Mouse (Mus musculus) layer of hippocampus, adult 8-10 months (tissue): ENCODE results near the gene Net1. TPM values are rescaled to one million over a fixed set of nuclear protein-coding genes. Genes with fewer than 3 reads are reported as not detected.
A peak's percentile ranks its signal among the peaks of the same experiment; 100 is the strongest.
"Not testable (repeated sequence)": the region's sequence is repeated elsewhere in the genome, so short reads cannot be mapped to it uniquely, and the experiment has no call there.

ENCODE experiments used
- DNase-seq, 2 experiments: peaks; one replicate each; pipeline ENCODE4 v3.0.0; 2022; ENCODE audit warnings: low spot score in 2 of 2
- total RNA-seq, 4 experiments: library from RNA; stranded (reverse); gene quantifications; 2 replicates each; pipeline ENCODE4 v1.2.4; 2022

Gene Net1
- total RNA-seq, 4 experiments from 2014 or later, result 35.6 to 49.4 (median 41.1) TPM

DNA sequence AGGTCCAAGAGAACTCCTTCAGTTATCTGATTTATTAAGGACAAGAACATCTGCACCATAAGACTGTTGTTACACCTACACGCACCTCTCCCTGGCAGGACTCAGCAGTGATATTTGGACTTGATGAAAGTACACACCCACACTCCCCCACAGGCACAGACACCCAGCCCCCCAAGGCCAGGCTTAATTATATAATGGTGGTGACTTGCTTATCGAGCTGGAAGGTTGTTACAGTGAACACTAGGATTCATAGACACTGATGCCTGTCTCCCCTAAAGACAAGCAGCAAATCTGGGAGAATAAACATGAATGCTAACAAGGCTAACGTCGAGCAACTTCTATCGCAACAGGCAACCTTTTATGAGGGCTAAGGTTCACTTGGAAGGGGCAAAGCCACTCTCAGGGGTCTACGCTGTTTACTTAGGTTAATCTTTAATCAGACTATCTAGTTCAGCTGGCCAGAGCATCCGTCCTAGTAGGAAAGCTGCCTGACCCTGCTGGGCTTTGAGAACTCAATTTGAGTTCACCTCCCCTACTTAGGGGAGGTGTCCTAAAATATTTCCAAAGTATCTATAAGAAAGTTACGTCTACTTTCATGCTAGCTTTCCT lies 26.4 kb downstream of the Net1 start:
- no peak for DNase-seq

DNA sequence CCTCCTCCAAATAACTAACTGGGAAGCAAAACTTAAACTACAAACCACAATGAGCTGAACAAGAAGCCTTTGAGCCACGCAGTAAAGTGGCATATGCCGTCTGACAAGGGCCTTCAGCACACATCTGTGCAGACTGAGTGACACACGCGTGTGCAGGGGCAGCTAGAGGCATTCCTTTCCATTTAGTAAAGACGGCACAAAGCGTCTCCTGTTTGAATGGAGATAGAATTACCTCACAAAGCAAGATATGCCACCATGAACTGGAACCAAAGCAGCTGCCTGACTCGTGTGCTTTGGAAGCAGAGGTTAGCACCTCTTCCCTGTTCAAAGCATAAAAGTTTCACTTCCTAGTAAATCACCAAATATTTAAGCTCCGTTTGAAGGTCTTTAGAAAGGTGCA lies 28.0 kb downstream of the Net1 start:
- no peak for DNase-seq

DNA sequence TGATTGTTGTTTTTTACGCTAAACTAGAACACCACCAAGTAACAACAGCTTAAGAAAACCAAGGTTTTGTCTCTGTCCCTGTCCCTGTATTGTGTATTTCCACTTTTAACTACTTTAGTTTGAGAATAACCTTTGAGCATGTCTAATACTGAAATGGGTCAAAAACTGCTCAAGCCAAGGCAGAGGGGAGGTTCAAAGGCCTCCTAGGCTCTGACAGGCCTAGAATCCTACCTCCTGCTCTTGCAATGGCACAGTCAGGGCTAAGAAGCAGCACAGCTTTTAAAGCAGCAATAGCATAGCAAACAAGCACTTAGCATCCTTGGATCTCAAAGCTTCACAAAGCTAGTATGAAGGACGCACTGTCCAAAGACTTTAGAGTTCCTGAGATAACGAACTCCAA lies 28.9 kb downstream of the Net1 start:
- DNase-seq, result no peak

DNA sequence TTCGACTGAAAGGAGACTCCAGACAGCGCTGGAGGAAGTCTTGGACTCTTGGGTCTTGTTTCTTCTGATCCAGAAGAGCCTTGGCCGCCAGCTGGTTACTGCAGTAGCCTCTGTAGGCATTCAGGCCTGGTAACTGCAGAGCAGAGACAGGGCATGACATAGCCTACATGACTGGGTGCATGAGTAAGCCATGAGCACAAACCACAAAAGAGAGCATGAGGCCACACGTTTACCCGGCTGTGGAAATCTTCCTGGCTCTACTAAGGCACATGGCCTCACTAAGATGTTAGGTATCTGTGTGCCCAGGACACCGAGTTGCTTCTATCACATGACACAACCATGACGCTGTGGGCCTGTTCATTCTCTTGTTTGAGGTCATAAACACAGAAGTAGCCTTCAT lies 31.4 kb downstream of the Net1 start:
- DNase-seq, result no peak

DNA sequence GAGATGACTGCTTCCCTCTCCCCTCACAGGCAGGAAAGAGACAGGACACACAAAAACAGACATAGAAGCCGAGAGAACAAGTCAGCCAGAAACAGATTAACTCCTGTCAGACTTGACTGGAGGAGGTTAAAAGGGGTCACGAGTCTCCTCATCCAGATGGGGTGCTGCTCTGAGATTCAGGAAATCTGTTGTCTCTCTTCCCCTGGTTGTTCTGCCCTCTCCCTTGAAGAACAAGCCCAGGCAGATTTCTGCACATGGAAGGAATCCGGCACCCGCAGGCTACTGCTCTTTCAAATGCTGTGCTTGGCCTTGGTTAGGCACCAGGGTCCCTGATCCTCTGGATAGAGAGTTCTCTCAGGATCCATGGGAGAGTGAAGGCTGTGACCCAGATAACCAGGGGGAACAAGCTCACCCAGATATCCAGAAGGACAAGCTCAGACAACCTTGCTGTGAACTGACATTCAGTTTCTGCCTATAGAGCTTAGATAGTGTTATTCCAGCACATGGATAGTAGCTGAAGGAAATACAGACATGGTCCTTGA lies 40.3 kb downstream of the Net1 start:
- no peak for DNase-seq

DNA sequence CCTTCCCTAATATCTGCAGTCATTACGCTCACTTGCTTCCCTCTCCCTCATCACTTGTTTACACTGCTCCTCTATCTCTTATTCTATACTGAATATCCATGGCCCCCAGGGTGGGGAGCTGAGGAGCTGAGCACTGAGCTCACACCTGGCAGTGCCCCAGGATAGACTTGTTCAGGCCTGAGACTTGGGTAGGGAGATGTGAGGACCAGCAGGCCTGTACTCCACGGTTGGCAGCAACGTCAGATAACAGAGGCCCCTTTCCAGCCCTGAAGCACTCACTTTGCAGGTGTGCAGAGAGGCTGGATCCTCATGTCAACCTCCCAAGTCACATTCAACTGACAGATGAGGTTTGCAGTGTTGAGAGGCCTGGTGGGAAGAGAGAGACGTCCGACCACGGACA lies 40.8 kb downstream of the Net1 start:
- no peak for DNase-seq

DNA sequence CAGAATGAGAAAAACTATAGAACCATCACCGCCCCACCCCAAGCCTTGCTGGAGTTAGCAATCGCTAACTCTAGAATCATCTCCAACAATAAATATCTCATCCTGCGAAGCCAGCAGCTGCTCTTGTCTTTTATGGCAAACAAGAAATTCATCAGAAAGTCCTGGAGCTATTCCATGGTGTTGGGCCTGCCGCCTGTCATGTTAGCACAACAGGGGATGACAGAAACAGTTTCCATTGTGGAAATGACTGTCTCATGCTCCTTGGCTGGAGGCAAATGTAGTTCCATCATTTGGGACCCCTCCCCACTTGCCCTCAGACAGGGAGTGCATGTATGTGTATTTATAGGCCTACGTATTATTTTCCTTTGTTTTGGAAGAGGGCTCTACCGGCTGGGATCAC lies 41.6 kb downstream of the Net1 start:
- DNase-seq, result peak in 1 of 2 experiments; percentile 39

DNA sequence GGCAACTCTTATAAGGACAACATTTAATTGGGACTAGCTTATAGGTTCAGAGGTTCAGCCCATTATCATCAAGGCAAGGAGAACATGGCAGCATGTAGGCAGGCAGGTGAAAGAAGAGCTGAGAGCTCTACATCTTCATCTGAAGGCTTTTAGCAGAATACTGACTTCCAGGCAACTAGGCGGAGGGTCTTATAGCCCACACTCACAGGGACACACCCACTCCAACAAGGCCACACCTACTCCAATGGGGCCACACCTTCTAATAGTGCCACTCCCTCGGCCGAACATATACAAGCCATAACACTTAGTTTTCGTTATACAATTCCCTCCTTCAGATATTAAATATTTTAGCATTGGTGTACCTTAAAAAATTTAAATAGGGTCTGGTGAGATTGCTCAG lies 45.2 kb downstream of the Net1 start:
- no peak for DNase-seq

DNA sequence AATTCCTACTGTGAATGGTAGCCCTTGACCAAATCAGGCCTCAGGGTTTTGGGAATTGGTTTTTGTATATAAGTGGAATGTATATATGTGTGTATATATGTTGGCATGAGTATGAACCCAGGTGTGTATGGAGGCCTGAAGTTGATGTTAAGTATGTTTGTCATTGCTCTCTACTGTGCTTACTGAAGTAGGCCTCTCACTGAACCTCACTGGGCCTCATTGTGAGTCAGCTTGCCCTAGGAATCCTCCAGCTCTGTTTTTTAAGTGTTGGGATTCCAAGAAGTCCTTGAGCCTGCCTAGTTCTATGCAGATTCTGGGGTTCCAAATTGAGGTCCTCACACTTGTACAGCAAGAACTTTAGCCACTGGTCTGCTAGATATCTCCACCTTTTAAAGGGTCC lies 48.1 kb downstream of the Net1 start:
- no peak for DNase-seq

DNA sequence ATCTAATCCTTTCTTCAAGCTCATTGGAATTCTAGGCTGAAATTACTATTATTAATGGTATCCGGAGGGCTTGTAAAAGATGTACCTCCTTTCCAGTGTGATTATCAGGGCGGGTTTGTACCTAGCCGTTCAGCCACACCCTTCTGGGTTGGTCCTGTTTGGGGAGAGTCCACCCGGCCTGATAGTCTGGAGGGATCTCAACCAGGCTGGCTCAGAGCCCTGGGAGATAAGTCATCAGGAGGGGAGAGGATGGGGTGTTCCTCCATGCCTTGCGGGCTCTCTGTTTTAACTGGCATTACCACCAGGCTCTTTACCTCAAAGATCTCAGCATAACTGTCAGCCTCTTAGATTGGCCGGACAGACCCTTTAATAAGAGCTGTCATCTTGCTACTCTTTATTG lies 50.9 kb downstream of the Net1 start:
- no peak for DNase-seq

DNA sequence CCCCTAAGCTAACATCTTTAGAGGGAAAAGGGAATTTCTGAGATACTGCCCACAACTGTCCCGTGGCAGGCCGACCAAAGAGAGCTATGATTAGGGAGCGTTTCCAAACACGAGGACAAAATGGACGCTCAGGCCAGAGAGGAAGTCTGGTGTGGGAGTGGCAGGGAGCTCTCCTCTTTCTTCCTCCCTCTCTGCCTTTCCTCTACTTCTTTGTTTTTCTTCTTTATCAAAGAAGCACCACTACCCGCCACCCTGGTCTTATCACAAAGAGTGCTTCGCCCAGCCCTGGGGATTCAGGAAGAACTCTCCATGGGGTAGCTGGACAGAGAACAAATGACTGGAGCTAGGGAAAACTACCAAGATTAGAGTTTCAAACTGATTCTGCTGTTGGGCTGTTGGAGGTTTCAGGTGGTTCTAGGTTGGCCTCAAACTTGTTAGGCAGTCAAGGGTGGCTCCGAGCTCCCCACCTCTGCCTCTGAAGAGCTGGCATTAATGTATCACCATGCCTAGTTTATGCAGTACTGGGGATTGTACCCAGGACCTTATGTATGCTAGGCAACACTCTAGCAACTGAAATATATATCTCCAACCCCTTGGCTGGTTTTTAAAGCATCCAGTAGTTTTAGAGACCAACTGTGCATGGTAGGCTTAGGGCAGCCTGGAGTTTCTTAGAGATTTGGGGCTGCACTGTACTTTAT lies 51.5 kb downstream of the Net1 start:
- DNase-seq, result no peak

DNA sequence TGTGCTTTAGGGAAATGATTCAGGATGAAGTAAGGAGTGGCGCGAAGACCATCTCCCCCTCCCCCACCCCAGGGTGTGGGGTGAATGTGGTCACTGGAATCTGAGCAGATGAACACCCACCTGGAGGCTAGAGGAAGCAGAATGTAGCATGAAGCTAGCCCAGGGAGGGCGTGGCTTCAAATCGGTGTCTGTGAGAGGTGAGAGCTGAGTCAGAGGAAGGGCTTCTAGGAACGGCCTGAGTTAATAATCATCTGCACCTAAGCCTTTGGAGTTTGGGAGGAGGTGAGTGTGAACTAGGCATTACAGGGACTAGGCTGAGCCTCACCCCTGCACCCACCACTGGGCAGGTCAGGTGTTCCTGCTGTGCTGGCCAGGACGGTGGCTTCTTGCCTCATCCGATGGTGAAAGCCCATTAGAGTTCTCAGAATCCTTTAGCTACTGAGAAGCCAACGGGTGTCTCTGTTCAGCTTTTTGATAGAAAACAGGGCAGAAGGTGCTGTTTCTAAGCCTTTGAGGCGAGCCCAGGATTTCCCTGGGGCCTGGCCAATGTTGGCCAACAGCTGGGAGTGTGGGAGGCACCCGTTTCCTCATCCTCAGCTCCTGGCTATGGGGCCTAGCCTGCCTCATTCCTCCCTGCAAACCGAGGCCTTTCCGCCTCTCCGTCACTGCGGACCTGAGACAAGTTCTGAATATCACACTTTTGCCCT lies 52.2 kb downstream of the Net1 start:
- no peak for DNase-seq

DNA sequence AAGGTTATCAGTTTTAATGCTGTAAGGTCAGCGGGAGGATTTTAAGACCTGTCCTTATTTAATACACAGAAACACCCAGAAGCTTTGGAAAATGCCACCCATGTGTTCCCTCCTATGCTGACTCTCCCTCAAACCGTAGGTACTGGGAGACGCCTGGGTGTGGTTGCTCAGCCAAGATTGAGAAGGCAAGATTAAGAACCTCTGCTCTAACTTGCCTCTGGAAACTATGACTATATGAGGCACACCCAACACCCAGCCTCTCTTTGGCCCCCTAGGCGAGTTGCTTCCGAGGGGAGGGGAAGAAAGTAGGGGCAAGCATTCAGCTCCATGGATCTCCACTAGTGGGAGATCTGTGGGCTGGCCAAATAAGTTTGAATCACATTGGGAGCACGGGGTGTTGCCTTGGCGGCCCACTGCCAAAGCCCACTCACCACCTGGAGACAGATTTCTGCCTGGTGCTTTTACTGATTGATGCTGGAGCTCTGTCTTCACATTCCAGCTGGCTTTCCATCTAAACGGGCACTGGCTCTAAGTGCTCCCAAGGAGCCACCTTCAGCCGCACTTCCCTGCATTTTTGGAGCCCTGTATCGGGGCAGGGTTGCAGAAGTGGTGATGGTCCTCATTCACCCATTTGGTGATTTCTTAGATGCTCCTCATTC lies 55.0 kb downstream of the Net1 start:
- peak in 1 of 2 experiments; percentile 28 for DNase-seq

DNA sequence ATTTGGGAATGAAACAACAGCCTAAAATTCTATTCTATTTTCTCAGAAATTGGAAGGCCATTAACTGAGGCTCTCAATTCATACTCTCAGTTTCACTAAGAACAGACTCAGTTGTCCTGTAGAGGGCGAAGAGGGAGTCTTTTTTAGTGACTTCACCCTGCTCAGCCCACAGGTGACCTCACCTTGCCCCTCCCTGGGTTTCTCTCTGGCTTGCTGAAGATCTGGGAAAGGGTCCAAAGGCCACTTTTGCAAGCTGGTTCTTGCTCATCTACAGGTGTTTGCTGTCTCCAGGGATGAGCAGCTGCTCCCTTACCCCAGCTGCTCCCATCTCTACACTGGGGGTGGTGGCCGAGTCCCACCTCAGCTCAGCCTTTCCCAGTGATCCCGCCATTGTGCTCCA lies 55.7 kb downstream of the Net1 start:
- no peak for DNase-seq

DNA sequence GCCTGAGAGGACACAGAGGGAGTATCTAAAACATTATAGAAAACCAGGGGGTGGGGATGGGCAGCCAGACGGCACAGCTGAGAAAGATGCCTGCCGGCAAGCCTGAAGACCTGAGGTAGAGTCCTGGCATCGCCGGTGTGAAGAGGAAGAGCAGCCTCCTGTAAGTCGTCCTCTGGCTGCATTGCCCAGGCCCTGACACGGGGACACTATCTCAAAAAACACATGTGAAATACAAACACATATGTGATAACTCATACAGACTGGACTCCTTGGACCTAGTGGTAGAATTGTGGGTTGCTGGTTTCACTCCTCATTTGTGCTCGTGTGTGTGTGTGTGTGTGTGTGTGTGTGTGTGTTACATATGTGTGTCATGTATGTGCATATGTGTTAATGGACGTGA lies 56.8 kb downstream of the Net1 start:
- no peak for DNase-seq

DNA sequence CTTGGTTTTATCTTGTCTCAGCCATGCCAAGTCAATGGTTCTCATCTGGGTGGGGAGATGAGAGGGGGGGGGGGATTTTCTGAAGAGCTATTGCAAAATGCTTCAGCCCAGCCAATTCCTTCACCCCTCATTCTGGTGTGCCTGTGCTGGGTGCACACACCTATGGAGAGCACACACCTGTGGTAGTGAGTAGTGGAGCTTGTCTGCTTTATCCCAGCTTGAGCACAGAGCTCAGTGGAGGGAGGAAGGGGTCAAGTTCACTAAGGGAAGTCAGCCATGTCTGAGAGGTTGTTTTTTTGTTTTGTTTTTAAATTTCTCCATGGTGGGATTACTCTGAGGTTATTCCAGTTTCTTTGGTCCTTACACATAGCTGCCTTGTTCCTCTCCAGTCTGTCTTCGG lies 61.8 kb downstream of the Net1 start:
- DNase-seq, result no peak

DNA sequence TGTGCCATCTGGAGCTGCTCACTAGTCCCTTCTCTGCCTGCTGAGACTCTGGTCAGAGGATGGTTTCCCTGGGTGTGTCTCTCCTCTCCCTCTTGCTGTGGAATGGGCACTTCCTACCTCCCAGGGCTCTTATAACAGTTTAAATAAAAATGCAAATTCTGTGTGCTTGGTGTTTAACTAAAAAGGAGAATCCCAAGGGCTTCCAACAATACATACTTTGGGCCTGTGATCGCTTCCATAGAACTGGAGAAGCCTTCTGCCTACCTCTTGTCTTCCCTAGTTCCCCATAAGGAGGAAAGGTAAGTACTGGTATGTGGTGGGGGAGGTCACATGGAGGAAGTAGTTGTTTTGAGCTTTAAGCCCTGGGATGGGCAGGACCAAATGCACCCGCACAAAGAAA lies 63.2 kb downstream of the Net1 start:
- DNase-seq, result no peak

DNA sequence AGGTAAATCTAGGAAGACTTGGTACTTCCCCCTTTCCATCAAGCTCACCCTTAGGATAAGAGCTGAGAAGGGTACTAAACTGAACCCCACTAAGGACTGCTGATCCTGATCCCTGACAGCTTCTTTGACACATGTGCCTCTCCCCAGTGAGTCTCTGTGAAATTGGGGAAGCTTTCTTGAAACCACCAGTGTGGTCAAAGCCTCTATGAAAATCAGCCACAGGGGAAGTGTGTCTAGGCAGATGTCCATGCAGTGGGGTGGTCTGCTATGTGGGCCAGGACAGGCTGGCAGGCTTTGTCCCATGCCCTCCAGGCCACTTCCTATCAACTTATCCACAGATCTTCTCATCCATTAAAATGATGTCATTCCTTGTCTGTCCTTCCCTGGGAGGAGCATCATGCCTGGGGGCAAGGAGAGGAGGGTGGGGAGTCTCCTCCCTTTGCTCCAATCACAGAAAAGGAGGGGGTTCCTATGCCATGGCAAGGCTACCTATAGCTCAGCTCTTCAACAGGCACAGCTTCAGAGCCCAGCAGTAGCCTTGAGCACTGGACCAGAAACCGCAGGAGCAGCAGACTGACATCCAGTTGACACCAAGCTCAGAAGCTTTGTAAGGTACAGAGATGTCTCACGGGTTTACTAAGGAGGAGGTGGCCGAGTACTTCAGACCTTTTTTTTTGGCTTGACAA lies 64.2 kb downstream of the Net1 start, which contains the start of gene Calm5:
Calm5 (plus strand) TSS at position 526 of the 686 bp plus-strand sequence.
- not testable (repeated sequence) for DNase-seq

DNA sequence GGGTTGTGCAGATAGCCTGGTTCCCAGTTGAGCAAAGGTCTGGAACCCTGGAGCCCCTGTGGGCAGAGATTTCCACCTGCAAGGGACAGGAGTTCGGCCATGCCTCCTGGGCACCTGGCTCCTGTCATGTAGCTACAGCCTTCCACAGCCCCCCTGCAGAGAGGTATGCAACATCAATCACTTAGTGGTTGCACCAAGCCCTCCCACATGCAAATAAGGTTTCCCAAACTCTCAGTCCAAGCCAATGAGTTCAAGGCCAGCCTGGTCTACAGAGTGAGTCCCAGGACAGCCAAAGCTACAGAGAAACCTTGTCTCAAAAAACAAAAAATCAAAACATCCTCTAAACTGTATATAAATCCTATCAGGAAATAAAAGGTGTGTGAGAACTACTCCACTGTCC lies 67.7 kb downstream of the Net1 start:
- no peak for DNase-seq

DNA sequence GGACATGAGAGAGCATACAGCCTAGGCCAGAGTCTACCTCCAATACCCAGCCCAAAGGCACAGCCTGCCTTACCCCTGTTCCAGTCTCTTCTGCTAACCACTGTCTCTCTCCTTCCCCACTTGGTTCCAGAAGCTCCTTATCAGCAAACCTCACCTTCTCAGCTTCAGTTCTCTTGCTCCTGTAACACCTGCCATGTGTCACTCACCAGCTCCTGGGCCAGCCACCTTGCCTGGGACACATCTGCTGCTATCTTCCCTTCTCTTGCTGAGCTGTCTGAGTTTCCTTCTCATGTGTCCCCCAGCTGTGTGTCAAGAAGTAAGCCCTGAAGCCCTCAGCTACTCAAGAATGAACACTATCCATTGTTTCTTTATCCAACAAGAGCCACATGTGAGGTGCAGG lies 77.4 kb downstream of the Net1 start:
- DNase-seq, result not testable (repeated sequence)

DNA sequence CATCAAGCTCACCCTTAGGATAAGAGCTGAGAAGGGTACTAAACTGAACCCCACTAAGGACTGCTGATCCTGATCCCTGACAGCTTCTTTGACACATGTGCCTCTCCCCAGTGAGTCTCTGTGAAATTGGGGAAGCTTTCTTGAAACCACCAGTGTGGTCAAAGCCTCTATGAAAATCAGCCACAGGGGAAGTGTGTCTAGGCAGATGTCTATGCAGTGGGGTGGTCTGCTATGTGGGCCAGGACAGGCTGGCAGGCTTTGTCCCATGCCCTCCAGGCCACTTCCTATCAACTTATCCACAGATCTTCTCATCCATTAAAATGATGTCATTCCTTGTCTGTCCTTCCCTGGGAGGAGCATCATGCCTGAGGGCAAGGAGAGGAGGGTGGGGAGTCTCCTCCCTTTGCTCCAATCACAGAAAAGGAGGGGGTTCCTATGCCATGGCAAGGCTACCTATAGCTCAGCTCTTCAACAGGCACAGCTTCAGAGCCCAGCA lies 80.7 kb downstream of the Net1 start, which contains the start of gene Calm4:
Calm4 (plus strand) TSS at position 446 of the 496 bp plus-strand sequence.
- DNase-seq, result not testable (repeated sequence)
